Mouse (Mus musculus) forelimb bud, embryonic 11.5 days (tissue): ENCODE data around the gene Auts2.

Experiments
- DNase-seq: peaks from one replicate; pipeline ENCODE4 v3.0.0-alpha.2; 2012; ENCODE audit warnings: low read depth, low spot score

Auts2 gene

DNA sequence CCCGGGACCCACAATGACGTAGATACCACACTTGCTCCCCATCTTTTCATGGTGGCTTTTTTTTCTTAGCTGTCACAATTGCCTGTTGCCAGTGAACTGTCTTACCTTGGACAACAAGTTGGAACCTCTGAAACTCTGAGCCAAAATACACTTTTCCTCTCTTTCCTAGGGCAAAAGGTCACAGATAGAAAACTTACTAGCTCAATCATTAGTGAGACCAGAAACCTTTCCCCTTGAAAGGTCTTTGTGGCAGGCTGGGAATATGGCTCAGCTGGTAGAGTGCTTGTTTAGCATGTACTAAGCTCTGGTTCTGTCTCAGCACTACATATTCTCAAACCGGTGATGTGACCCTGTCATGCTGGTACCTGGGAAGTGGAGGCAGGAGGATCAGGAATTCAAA lies 93.1 kb downstream of the Auts2 start:
- DNase-seq, result no peak

DNA sequence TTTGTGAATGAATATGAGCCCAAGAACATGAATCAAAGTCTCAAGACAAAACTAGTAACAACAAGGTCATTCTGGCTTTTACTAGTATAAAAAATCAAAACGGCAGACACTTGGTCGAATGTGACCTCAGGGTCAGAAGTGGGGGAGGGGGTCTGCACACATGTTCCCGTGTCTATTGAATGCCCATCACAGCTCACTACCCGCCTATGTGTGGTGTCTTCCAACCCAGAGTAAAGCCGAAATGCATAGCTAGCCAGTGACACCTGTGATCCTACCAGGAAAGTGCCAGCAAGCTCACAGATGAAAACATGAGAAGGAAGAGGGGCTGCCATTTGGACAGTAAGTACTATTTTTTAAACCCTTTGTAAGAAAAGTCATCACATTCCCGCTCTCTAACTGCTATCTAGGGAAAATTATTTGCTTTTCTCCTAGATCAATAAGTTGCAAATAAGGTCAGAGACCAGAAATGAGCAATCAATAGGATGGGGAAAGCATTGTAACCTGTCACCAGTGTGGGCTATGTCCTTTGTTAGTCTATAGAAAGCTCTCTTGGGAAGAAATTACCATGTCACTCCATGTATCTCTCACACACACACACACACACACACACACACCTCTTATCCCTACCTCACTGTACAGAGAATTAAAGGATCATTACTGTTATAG lies 94.6 kb downstream of the Auts2 start:
- DNase-seq, result no peak

DNA sequence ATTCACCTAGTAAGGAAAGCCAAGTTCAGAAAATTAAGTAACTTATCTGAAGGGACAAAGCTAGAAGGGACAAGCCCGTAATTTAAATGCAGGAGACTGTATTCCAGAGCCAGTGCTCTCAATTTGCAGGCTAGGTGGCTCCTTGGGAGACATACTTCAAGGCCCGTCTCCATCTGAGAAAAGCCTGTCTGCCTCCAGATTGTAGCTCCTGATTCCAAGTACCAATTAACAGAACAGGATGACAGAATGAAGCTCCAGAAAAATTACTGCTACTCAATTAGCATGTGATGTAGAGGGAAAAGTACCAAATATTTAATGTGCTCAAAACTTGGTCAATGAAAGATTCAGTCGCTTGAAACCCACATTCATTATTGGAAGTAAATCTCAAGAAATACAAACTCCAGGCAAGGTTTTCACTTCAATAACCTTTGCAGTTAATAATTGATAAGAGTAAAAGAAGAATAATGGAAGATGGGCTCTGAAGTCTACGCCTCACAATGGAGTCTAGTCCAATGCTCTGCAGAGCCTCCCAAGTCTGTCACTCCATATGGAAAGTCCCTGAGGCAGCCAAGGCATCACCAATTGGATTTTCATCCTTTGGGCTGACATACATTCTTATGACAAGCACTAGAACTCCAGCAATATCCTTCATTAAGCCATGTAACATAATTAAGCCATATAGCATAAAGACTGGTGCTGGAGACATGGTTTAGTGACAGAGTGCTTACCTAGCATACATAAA lies 97.8 kb downstream of the Auts2 start:
- DNase-seq, result no peak

DNA sequence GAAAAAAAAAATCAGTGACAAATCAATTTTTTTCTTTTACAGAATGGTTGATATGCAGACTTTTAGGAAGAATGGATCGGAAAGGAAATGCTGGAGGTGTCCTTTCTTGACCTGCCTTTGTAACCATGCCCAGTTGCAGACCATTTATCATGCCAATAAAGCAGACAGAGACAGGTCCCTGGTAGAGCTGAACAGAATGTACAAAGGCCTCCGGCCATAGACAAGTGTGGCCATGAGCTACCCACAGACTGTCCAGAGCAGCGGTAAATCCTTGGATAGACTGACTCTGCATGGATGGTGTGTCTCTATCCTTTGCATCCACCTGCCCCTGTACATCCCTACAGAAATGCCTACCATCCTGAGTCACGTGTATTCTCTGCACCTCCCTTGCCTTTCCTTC lies 100.2 kb downstream of the Auts2 start:
- DNase-seq, result no peak

DNA sequence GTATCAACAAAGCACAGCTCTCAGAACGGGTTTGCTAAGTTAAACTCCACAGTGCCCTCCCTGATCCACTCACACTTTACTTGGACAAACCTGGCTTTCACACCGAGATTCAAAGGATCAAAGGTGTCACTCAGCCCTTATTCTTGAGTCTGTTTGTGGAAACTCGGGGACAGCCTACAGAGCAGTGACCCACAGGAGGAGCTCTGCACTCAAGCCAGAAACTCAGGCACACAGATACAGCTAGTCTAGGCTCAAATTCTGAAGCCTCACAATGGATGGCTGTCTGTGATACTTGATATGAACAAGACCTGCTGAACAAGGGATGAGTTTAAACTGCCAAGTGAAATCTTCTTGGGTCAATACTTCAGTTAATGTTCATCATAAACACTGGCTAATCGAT lies 104.7 kb downstream of the Auts2 start:
- no peak for DNase-seq

DNA sequence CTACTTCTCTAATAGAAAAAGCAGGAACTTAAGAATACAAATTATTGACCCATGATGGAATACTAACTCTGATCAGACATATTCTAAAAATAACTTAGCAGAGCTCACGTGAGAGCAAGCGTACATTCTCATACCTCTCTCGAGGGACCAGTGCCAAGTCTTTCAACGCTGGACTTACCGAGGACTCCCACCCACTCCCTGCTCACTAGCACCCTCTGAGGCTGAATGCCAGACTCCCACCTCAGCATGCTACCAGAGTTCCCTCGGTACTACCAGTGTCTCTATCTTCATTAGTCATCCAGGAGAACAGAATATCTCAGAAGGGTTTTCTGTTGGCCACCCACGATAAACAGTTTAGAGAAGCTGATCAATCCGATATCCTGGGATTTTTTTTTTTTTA lies 105.2 kb downstream of the Auts2 start:
- no peak for DNase-seq

DNA sequence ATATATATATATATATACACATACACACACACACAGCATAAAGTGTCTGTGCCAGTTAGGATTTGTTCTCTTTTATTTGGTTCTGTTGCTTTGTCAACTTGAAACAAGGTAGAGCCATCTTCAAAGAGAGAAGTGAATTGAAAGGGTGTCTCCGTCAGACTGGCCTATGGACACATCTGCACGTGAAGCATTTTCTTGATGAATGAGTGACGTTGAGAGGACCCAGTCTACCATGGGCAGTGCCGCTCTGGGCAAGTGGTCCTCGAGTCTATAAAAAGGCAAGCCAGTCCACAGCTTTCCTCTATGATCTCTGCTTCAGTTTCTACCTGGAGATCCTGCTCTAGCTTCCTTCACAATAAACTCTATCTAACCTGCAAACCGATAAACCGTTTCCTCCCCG lies 105.7 kb downstream of the Auts2 start:
- DNase-seq, result no peak

DNA sequence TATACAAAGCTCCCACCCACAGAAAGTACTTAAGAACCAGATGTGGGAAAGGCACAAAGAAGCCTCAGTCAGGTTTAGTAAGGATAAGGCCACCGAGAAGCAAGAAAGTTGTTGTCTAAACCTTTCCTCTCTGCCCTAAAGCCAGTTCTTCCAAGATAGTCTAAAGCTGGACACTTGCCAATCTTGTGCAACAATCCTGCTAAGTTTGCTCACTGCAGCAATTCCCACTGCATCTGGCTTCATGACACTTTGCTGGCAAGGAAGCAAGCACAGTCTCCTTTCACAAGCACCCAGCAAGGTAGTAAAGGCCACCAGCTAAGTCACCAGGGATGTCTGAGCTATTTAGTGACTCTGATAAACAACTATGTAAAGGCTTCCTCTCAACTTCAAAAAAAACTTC lies 106.2 kb downstream of the Auts2 start:
- DNase-seq, result no peak

DNA sequence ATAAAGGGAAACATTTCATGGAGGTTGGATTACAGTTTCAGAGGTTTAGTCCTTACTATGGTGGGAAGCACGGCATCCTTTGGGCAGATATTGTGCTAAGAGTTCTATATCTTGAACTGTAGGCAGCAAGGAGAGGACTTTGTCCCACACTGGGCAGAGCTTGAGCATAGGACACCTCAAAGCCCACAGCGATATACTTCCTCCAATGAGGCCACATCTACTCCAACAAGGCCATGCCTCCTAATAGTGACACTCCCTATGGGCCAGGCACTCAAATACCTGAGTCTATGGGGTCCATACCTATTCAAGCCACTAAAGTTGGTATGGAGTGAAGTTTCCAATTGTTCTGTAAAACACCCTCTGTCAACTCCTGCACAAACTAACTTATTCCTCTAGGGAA lies 106.7 kb downstream of the Auts2 start:
- DNase-seq, result no peak

DNA sequence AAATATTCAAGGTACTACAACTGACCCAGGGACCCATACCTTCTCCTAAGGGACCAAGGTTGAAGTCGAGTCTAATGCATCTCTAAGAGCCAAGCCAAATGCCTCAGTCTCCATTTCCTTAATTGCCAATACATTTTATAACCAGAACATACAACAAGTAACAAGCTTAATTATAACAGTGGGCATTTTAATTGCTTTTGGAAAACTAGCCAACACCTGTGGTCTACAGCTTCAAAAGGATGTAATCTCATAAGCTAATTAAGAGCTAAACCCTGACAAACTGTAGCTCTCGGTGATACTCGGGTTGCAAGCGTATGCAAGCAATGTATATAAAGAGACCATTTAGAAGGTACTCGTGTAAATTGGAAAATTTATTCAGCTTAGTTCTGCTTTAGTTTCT lies 107.7 kb downstream of the Auts2 start:
- no peak for DNase-seq

DNA sequence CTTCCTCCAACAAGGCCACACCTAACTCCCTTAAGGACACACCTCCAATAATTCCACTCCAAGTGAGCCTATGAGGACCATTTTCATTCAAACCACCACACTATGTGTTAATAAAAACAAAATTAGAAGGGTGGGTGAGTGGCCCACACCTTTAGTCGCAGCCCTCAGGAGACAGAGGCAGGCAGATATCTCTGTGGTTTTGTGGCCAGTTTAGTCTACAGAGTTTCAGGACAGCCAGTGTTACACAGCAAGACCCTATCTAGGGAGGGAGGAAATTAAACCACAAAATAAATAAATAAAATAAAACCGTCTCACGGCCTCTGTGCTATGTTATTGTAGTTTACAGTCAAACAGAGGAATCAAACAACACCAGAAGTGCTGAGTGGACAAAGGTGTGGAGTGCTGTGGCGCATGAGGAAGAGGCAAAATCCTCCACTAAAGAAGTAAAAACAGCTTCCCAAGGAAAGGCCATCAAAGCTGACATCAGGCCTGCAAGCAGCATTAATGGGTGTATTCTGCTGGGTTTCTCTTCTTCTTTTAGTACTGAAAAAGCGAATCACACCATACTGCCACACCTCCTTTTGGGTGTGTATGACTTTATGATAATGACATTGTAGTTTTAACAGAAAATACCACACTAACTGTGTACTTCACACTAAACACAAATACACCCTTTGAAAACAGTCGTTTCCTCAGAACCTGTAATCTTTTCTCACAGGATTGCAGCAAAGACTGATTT lies 109.6 kb downstream of the Auts2 start:
- no peak for DNase-seq

DNA sequence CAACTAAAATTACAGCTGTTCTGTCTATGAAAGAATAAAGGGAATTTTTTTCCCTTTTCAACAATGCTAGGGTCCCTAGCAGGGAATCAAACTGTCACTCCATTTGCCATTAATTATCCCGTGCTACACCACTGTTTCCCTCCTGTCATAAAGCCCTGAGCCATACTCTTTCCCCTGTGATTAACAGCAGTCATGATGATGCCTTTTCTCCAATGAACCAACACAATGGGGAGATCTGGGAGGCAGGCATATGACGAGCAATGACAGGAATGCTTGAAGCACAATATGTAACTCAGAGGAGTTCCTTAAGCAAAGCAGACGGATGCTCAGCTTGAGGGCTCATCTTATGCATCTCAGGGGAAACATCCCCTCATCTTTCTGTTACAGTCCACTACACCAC lies 113.8 kb downstream of the Auts2 start:
- DNase-seq, result no peak

DNA sequence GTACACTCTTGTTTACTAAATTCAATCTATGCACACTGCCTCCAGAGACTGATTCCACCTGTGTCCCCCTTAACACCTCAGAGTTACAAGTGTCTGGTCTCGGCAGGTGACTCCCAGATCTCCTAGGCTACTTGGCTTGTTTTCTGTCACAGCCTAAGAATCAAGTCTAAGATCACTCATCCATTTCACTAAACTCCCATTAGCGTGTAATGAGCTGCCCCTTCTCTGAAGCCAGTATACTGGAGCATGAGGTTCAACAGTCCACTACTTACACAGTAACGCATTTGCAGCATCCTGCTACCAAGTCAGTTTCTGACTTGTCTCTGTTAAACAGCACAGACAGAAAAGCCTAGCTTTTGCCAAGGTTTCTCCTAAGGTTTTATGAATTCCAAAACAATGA lies 116.8 kb downstream of the Auts2 start:
- no peak for DNase-seq

DNA sequence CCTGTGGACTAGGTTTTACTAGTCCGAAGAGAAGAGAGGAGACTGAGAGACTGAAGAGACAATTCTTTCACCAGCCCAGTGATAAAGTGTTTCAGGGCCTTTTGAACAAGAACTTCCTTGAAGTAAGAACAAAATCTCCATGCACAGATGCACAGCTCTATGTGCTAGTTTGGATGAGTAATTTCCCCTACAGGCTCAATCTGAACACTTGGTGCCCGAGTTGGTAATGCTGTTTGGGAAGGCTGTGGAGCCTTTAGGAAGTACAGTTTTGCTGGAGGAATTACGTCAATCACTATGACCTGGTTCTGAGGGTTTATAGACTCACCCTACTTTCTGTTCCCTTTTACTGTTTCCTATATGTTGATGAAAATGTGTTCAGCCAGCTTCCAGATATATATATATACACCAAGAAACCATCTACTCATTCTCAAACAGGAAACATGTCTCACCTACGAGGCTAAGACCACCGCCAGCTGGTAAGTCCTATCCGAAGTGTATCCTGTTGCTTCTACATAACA lies 117.3 kb downstream of the Auts2 start:
- no peak for DNase-seq

DNA sequence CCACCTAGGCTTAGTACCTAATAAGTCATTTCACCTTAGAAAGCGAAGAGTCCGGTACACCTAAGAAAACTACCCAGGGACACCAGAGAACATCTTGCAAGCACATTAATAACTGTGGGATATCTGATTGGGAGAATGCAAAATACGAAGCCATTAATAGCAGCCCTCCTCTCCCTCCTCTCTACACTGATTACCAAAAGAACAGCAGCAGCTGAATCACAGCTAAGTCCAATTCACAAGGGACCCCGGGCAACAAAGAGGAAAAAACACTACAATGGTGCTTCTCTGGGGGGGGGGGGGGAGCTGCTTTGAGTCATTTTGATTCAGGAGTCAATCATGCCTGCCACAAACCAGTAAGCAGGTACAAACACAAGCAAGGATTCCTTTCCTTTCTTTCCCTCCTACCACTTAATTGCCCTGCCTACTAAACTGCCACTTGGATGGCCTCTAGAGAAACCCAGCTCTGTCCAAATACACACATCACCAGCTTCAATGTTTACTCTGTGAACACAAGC lies 132.7 kb downstream of the Auts2 start:
- no peak for DNase-seq

DNA sequence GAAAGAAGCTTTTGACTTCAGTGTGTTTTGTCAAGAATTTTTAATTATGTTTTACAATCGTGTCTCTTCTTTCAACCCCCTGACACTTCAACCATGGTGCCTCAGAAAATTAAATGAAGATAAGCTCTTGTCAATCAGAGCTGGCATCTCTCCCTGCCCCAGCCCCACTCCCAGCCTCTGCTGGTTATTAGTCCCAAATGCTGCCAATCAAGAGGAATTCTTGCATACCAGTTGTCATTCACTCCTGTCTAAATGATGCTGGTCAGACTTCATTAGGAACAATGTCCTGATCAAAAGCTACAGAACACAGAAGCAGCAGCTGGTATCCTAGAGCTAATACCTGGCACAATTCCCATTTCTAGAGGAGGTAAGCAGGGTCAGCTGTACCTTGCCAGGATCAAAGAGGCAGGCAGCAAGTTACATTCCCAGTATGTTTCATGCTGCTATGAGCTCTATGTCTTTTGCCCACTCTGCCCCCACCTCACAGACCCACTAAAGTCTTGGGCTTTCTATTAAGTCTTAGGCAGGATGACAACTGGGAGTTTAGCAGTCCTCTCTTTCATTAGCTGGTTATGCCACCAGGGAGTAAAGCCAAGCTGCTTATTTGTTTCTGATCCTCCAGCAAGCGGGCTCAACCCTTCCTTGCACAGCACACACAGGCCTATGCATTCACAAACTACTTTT lies 134.1 kb downstream of the Auts2 start:
- DNase-seq, result no peak

DNA sequence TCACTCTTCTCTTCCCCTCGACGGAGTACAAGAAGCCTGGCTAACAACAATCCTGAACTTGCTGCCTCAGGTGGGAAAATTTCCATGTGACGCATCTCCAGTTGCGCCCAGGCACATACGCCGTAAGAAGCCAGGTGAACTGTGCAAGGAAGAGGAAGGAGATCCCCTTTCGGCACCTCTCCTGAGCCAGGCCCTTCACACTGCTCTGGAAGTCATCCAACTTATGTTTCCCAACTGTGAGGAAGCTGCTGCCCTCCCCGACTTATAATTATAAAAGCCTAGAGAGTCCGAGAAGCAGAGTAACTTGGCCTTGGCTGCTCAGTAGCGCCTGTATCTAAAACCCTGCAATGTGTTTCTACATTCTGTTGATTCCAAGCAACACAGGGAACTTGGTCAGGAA lies 142.6 kb downstream of the Auts2 start:
- no peak for DNase-seq

DNA sequence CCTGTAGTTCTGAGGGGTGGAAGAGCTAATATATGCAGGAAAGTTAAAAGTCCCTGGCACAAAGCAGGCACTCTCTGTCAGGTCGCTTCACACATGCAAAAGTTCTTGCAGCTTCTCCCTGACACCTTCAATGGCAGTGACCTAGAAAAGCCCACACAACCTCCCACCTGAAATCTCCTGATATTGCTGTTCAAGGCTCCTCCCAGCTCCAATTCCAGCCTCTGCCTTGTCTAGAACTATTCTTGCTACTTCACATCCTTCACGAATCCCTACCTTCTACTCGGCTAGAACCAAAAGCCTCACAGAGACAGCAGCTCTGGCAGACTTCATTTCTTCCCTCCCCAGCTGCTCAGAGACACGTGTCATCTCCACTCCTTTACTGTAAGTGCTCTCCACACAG lies 143.7 kb downstream of the Auts2 start:
- no peak for DNase-seq

DNA sequence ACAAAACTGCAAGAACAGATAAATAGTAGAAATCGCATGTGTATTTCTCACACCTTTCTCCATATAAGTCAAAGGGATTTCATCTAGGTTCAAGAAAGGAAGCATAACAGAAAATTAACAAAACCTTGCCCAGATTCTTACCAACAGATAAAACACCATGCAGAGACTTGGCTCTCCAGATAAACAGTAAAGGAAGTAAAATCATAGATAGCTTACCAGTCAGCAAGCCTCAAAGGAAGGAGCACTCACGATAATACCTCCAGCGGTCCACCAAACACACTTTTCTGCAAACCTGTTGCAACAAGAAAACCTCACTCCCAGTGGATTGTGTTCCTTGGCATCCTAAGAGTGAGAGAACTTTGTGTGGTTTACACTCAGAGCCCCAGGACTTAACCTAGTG lies 147.2 kb downstream of the Auts2 start:
- DNase-seq, result no peak

DNA sequence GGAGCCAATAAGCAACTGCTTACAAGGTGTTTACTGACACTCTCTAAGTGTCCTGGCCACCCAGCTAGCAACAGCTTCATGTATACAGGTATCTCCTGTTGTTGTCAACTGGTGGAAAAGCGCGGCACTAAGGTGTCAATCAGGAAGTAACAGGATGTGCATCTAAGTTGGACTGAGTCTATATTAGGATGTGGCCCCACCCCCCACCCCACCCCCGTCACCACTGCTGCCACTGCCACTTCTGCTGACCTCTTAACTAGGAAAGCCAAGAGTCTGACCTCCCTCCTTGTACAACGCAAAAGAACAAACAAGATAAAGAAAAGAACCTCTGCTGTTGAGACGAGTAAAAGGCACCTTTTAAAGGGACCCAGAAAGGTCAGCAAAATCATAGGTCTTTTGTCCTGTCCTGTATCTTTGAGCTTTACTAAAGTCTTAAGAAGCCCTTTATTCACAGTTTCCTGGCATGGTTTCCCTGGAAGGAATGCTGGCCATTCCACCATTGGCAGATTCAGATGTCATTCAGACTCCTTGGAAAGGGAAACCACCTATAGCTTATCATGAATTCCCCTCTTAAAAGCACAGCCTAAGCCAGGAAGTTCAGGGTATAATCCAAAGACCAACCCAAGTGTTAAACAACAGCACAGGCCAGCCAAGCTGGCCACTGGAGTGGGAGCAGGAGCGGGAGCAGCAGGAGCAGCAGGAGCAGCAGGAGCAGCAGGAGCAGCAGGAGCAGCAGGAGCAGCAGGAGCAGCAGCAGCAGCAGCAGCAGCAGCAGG lies 148.2 kb downstream of the Auts2 start:
- DNase-seq, result no peak
